Mouse (Mus musculus) MN1 (cell line): ENCODE measurements around the gene Pcolce.

Source experiments
- DNase-seq: peaks from one replicate; pipeline ENCODE4 v3.0.0-alpha.2; 2016; ENCODE audit warnings: low spot score

The Pcolce gene

GRCm38 (mm10) chr5:137595921-137596320 lies 17.7 kb downstream of the Pcolce start:
- no peak for DNase-seq

GRCm38 (mm10) chr5:137590507-137590906 lies 23.1 kb downstream of the Pcolce start:
- no peak for DNase-seq

- peak; percentile 71 for DNase-seq
Measured at GRCm38 (mm10) chr5:137584976-137585375, 28.6 kb downstream of the Pcolce start.

GRCm38 (mm10) chr5:137583670-137584169 lies 29.9 kb downstream of the Pcolce start:
- DNase-seq = peak; percentile 90

GRCm38 (mm10) chr5:137582702-137583101 lies 30.9 kb downstream of the Pcolce start:
- no peak for DNase-seq

GRCm38 (mm10) chr5:137580246-137580645 lies 33.3 kb downstream of the Pcolce start:
- DNase-seq = no peak

- peak; percentile 88 for DNase-seq
Measured at GRCm38 (mm10) chr5:137574470-137574901, 39.1 kb downstream of the Pcolce start.

GRCm38 (mm10) chr5:137570691-137571586 lies 42.6 kb downstream of the Pcolce start:
- DNase-seq = no peak

- DNase-seq = no peak
Measured at GRCm38 (mm10) chr5:137570181-137570580, 43.4 kb downstream of the Pcolce start.

GRCm38 (mm10) chr5:137569665-137570064 lies 43.9 kb downstream of the Pcolce start, which contains the start of gene Tfr2:
Gene Tfr2 (plus strand): TSS chr5:137569840.
- DNase-seq = no peak

- DNase-seq = no peak
Measured at GRCm38 (mm10) chr5:137569031-137569430, 44.6 kb downstream of the Pcolce start.

GRCm38 (mm10) chr5:137568223-137568798 lies 45.3 kb downstream of the Pcolce start:
- DNase-seq = no peak

GRCm38 (mm10) chr5:137566416-137566815 lies 47.2 kb downstream of the Pcolce start:
- no peak for DNase-seq

GRCm38 (mm10) chr5:137565744-137566143 lies 47.8 kb downstream of the Pcolce start:
- no peak for DNase-seq

- DNase-seq = no peak
Measured at GRCm38 (mm10) chr5:137562965-137563364, 50.6 kb downstream of the Pcolce start.

GRCm38 (mm10) chr5:137561556-137561955 lies 52.0 kb downstream of the Pcolce start:
- no peak for DNase-seq
